Comparison of ENCODE assay signal across 12 mouse cellular contexts in genomic region chrX:10233051-10233450, GRCm38 (mm10). TPM values are rescaled to one million over a fixed set of nuclear protein-coding genes. Genes with fewer than 3 reads are reported as not detected.
DNase-seq lines count a peak whose midpoint lies in the region; ATAC-seq lines count a peak whose summit lies in the region.
"Had no signal": no experiment of that assay in that cellular context is flagged by ENCODE, and none has a peak within 500 bp of the region (broad histone marks: within the 10 kb centered on the region; RNA-seq: fewer than 3 reads in every experiment).

No protein-coding gene starts in this region.

- H3K36me3 ChIP-seq in forebrain, embryonic 15.5 days: no peaks in the 10 kb centered on the region
- no peaks in the 10 kb centered on the region for H3K36me3 ChIP-seq in forebrain, embryonic 10.5 days (replicated peaks)
- no peaks in the 10 kb centered on the region for H3K36me3 ChIP-seq in midbrain, embryonic 14.5 days (ENCODE audit: control insufficient read depth, insufficient read depth, low read length)
- H3K36me3 ChIP-seq in midbrain, embryonic 11.5 days (ENCODE audit: control insufficient read depth, insufficient read depth, low read length): no peaks in the 10 kb centered on the region
- H3K36me3 ChIP-seq: neural tube, embryonic 12.5 days had no signal

- no peak for DNase-seq in forebrain, embryonic 10.5 days (ENCODE audit: extremely low spot score, low spot score)
- peak; percentile 3 for DNase-seq in kidney, postnatal 14 days
- no peak for DNase-seq in kidney, postnatal 10 days
- DNase-seq in midbrain, embryonic 14.5 days: peak; percentile 59
- no peak for DNase-seq in midbrain, embryonic 11.5 days (ENCODE audit: low spot score, missing footprints)
- DNase-seq in retina, embryonic 14.5 days (ENCODE audit: low spot score): peak; percentile 7
- no peak for DNase-seq in urinary bladder, postnatal 4 days (ENCODE audit: low spot score in 2 of 2)
- DNase-seq: heart, postnatal 36 days had no signal

- H3K4me3 ChIP-seq in forebrain, embryonic 15.5 days: no peak overlapping the region
- H3K4me3 ChIP-seq in forebrain, embryonic 10.5 days: no peak overlapping the region
- no peak overlapping the region for H3K4me3 ChIP-seq in midbrain, embryonic 14.5 days (replicated peaks; ENCODE audit: low read depth, low read length)
- H3K4me3 ChIP-seq in midbrain, embryonic 11.5 days (ENCODE audit: low read depth, low read length): no peak overlapping the region
- H3K4me3 ChIP-seq: neural tube, embryonic 12.5 days had no signal

- no peak overlapping the region for H3K9ac ChIP-seq in forebrain, embryonic 15.5 days (replicated peaks)
- H3K9ac ChIP-seq in midbrain, embryonic 14.5 days (replicated peaks; ENCODE audit: low read length): no peak overlapping the region
- no peak overlapping the region for H3K9ac ChIP-seq in midbrain, embryonic 11.5 days (ENCODE audit: low read length)
- H3K9ac ChIP-seq: neural tube, embryonic 12.5 days had no signal

- no peaks in the 10 kb centered on the region for H3K9me3 ChIP-seq in forebrain, embryonic 15.5 days
- no peaks in the 10 kb centered on the region for H3K9me3 ChIP-seq in forebrain, embryonic 10.5 days
- no peaks in the 10 kb centered on the region for H3K9me3 ChIP-seq in midbrain, embryonic 14.5 days (ENCODE audit: control insufficient read depth, low read length)
- no peaks in the 10 kb centered on the region for H3K9me3 ChIP-seq in midbrain, embryonic 11.5 days (ENCODE audit: control insufficient read depth, low read length)
- H3K9me3 ChIP-seq: neural tube, embryonic 12.5 days had no signal

- H3K27ac ChIP-seq in forebrain, embryonic 15.5 days (replicated peaks): no peak overlapping the region
- no peak overlapping the region for H3K27ac ChIP-seq in forebrain, embryonic 10.5 days
- no peak overlapping the region for H3K27ac ChIP-seq in midbrain, embryonic 14.5 days (replicated peaks; ENCODE audit: low read depth, low read length)
- no peak overlapping the region for H3K27ac ChIP-seq in midbrain, embryonic 11.5 days (ENCODE audit: low read depth, low read length)
- H3K27ac ChIP-seq: neural tube, embryonic 12.5 days had no signal

- 0 out of 2 replicates have a peak, but pooled peaks have one; percentile 61 for ATAC-seq in forebrain, embryonic 15.5 days (replicated peaks)
- ATAC-seq in midbrain, embryonic 14.5 days (ENCODE audit: low FRiP score, low TSS enrichment): no peak
- ATAC-seq in midbrain, embryonic 11.5 days (ENCODE audit: low FRiP score): no peak
- ATAC-seq: activated CD4-positive, CD25-positive, alpha-beta regulatory T cell, adult 4 months had no signal

- 68% methylated on average over 2 of the region's 2 CpGs for WGBS in forebrain, embryonic 15.5 days
- WGBS in forebrain, embryonic 10.5 days: 91% methylated on average over 2 of the region's 2 CpGs
- 74% methylated on average over 2 of the region's 2 CpGs for WGBS in midbrain, embryonic 14.5 days
- WGBS in midbrain, embryonic 11.5 days: 74% methylated on average over 2 of the region's 2 CpGs

- no peaks in the 10 kb centered on the region for H3K27me3 ChIP-seq in forebrain, embryonic 15.5 days
- H3K27me3 ChIP-seq in forebrain, embryonic 10.5 days (ENCODE audit: poor library complexity, severe bottlenecking): no peaks in the 10 kb centered on the region
- no peaks in the 10 kb centered on the region for H3K27me3 ChIP-seq in midbrain, embryonic 14.5 days (ENCODE audit: control insufficient read depth, insufficient read depth, low read length)
- H3K27me3 ChIP-seq in midbrain, embryonic 11.5 days (ENCODE audit: control insufficient read depth, insufficient read depth, low read length): no peaks in the 10 kb centered on the region
- H3K27me3 ChIP-seq: neural tube, embryonic 12.5 days had no signal

- H3K4me2 ChIP-seq in forebrain, embryonic 15.5 days (replicated peaks): no peak overlapping the region
- H3K4me2 ChIP-seq in midbrain, embryonic 14.5 days (ENCODE audit: low read length): no peak overlapping the region
- H3K4me2 ChIP-seq in midbrain, embryonic 11.5 days: no peak overlapping the region
- H3K4me2 ChIP-seq: neural tube, embryonic 12.5 days had no signal

- H3K4me1 ChIP-seq in forebrain, embryonic 15.5 days: no peaks in the 10 kb centered on the region
- no peaks in the 10 kb centered on the region for H3K4me1 ChIP-seq in forebrain, embryonic 10.5 days
- H3K4me1 ChIP-seq in midbrain, embryonic 14.5 days (ENCODE audit: control insufficient read depth, insufficient read depth, low read length): no peaks in the 10 kb centered on the region
- H3K4me1 ChIP-seq in midbrain, embryonic 11.5 days (ENCODE audit: control insufficient read depth, insufficient read depth, low read length): no peaks in the 10 kb centered on the region
- H3K4me1 ChIP-seq: neural tube, embryonic 12.5 days had no signal

RNA-seq across cellular contexts. Expression of gene Rpgr, which starts 16.3 kb away (rescaled TPM):
- 39.8 and 44.4 TPM in 2 replicates for polyA plus RNA-seq in forebrain, embryonic 15.5 days (2015; fragmentation: Nextera tagmentation; extraction: Ambion mirVana)
- polyA plus RNA-seq in forebrain, embryonic 10.5 days (2016; fragmentation: Nextera tagmentation; extraction: Ambion mirVana): 28.4 and 29.2 TPM in 2 replicates
- 38.1 and 39.6 TPM in 2 replicates for polyA plus RNA-seq in midbrain, embryonic 14.5 days (2014; fragmentation: Nextera tagmentation; extraction: Ambion mirVana)
- 39.3 and 45.1 TPM in 2 replicates for polyA plus RNA-seq in midbrain, embryonic 11.5 days (2014; fragmentation: Nextera tagmentation; extraction: Ambion mirVana)

RNA-seq across cellular contexts. Expression of gene Otc, which starts 19.1 kb away (rescaled TPM):
- 0.08 TPM in 1 of 2 replicates, not detected in the other for polyA plus RNA-seq in forebrain, embryonic 15.5 days (2015; fragmentation: Nextera tagmentation; extraction: Ambion mirVana)
- not detected in 2 replicates for polyA plus RNA-seq in forebrain, embryonic 10.5 days (2016; fragmentation: Nextera tagmentation; extraction: Ambion mirVana)
- 0.15 TPM in 1 of 2 replicates, not detected in the other for polyA plus RNA-seq in midbrain, embryonic 14.5 days (2014; fragmentation: Nextera tagmentation; extraction: Ambion mirVana)
- polyA plus RNA-seq in midbrain, embryonic 11.5 days (2014; fragmentation: Nextera tagmentation; extraction: Ambion mirVana): not detected in 2 replicates
- polyA plus RNA-seq: activated CD4-positive, CD25-positive, alpha-beta regulatory T cell, adult 4 months; neural tube, embryonic 12.5 days; urinary bladder, adult 2 months had no signal

Comparison
In these comparisons a context has a peak if more than half of its experiments do, and no peak if none do; other contexts are left out.
1. DNase-seq: peak in kidney, postnatal 14 days (single experiment), midbrain, embryonic 14.5 days (single experiment) and retina, embryonic 14.5 days (single experiment); none in forebrain, embryonic 10.5 days (single experiment), kidney, postnatal 10 days (single experiment), midbrain, embryonic 11.5 days (single experiment) and urinary bladder, postnatal 4 days (0 of 2).